Mouse (Mus musculus): ENCODE measurements around the gene Prkcd. TPM values are rescaled to one million over a fixed set of nuclear protein-coding genes. Genes with fewer than 3 reads are reported as not detected.

Gene Prkcd
- 47.4 and 54.3 TPM in 2 replicates for polyA plus RNA-seq (2016; fragmentation: Nextera tagmentation; extraction: Ambion mirVana)

- peak within 1 kb of the TSS; percentile 66 for H3K9ac ChIP-seq
- H3K27ac ChIP-seq, result peak within 1 kb of the TSS; percentile 46; the same call in 1 of the 2 replicates
- H3K4me2 ChIP-seq (replicated peaks), result peak within 1 kb of the TSS; percentile 63
- H3K4me1 ChIP-seq, result peaks cover 24% of the 10 kb centered on the region
- ATAC-seq (ENCODE audit: low FRiP score, low read depth), result peak; percentile 66
- H3K36me3 ChIP-seq, result no peaks in the 10 kb centered on the region
- peak within 1 kb of the TSS; percentile 56 for H3K4me3 ChIP-seq
- H3K9me3 ChIP-seq, result no peaks in the 10 kb centered on the region
- H3K27me3 ChIP-seq (replicated peaks), result 0 out of 2 replicates have a peak, but pooled peaks cover 8% of the 10 kb centered on the region
- WGBS, result under 1% methylated on average over 60 of the region's 71 CpGs
These were observed at the start of gene Prkcd for GRCm38 (mm10) chr14:30625856-30626726. TSS of gene Prkcd (minus strand) at chr14:30626210.

- no peaks in the 10 kb centered on the region for H3K27me3 ChIP-seq (replicated peaks)
- no peaks in the 10 kb centered on the region for H3K4me1 ChIP-seq
- peaks cover 38% of the 10 kb centered on the region for H3K36me3 ChIP-seq
- no peak for ATAC-seq (ENCODE audit: low FRiP score, low read depth)
- H3K27ac ChIP-seq, result no peak overlapping the region
- H3K9ac ChIP-seq, result no peak overlapping the region
- no peak overlapping the region for H3K4me3 ChIP-seq
- H3K9me3 ChIP-seq, result no peaks in the 10 kb centered on the region
- WGBS, result 86% methylated on average over 6 of the region's 6 CpGs
- H3K4me2 ChIP-seq (replicated peaks), result no peak overlapping the region
These were observed 48.9 kb upstream of the Prkcd start for GRCm38 (mm10) chr14:30674947-30675346.

- Histone ChIP-seq H3K4me3 (no peak overlapping the region), H3K9ac (no peak overlapping the region), H3K27me3 (replicated peaks) (no peaks in the 10 kb centered on the region), H3K36me3 (peaks cover 44% of the 10 kb centered on the region), H3K9me3 (no peaks in the 10 kb centered on the region), H3K4me2 (replicated peaks) (no peak overlapping the region), H3K27ac (no peak overlapping the region), H3K4me1 (no peaks in the 10 kb centered on the region)
- ATAC-seq (ENCODE audit: low FRiP score, low read depth), result peak; percentile 66; the same call in 1 of the 2 replicates
- WGBS, result 13% methylated on average over 3 of the region's 3 CpGs
These were observed 45.9 kb upstream of the Prkcd start for GRCm38 (mm10) chr14:30671986-30672312.

GRCm38 (mm10) chr14:30671095-30671985, 45.3 kb upstream of the Prkcd start:
- Histone ChIP-seq H3K27ac (no peak overlapping the region), H3K9me3 (no peaks in the 10 kb centered on the region), H3K9ac (no peak overlapping the region), H3K4me1 (no peaks in the 10 kb centered on the region), H3K4me2 (replicated peaks) (no peak overlapping the region), H3K27me3 (replicated peaks) (no peaks in the 10 kb centered on the region), H3K36me3 (peaks cover 48% of the 10 kb centered on the region), H3K4me3 (no peak overlapping the region)
- 80% methylated on average over 15 of the region's 15 CpGs for WGBS
- ATAC-seq (ENCODE audit: low FRiP score, low read depth), result no peak

- H3K4me1 ChIP-seq, result no peaks in the 10 kb centered on the region
- H3K9ac ChIP-seq, result no peak overlapping the region
- H3K4me2 ChIP-seq (replicated peaks), result no peak overlapping the region
- H3K27me3 ChIP-seq (replicated peaks), result no peaks in the 10 kb centered on the region
- no peaks in the 10 kb centered on the region for H3K9me3 ChIP-seq
- ATAC-seq (ENCODE audit: low FRiP score, low read depth), result no peak
- no peak overlapping the region for H3K4me3 ChIP-seq
- H3K27ac ChIP-seq, result no peak overlapping the region
- WGBS, result 91% methylated on average over 6 of the region's 6 CpGs
- H3K36me3 ChIP-seq, result peaks cover 52% of the 10 kb centered on the region
These were observed 44.2 kb upstream of the Prkcd start for GRCm38 (mm10) chr14:30670161-30670560.

- Histone ChIP-seq H3K9ac (no peak overlapping the region), H3K4me1 (no peaks in the 10 kb centered on the region), H3K4me2 (replicated peaks) (no peak overlapping the region), H3K36me3 (peaks cover 55% of the 10 kb centered on the region), H3K9me3 (no peaks in the 10 kb centered on the region), H3K27me3 (replicated peaks) (no peaks in the 10 kb centered on the region), H3K4me3 (no peak overlapping the region), H3K27ac (no peak overlapping the region)
- 91% methylated on average over 4 of the region's 4 CpGs for WGBS
- ATAC-seq (ENCODE audit: low FRiP score, low read depth), result no peak
These were observed 40.6 kb upstream of the Prkcd start for GRCm38 (mm10) chr14:30666604-30667003.

- no peaks in the 10 kb centered on the region for H3K27me3 ChIP-seq (replicated peaks)
- H3K4me2 ChIP-seq (replicated peaks), result no peak overlapping the region
- ATAC-seq (ENCODE audit: low FRiP score, low read depth), result no peak
- H3K9ac ChIP-seq, result no peak overlapping the region
- H3K36me3 ChIP-seq, result peaks cover 61% of the 10 kb centered on the region
- WGBS, result 86% methylated on average over 3 of the region's 3 CpGs
- no peaks in the 10 kb centered on the region for H3K4me1 ChIP-seq
- H3K9me3 ChIP-seq, result no peaks in the 10 kb centered on the region
- no peak overlapping the region for H3K4me3 ChIP-seq
- no peak overlapping the region for H3K27ac ChIP-seq
These were observed 40.1 kb upstream of the Prkcd start for GRCm38 (mm10) chr14:30666061-30666460.

GRCm38 (mm10) chr14:30655531-30655930, 29.5 kb upstream of the Prkcd start:
- no peaks in the 10 kb centered on the region for H3K9me3 ChIP-seq
- no peak overlapping the region for H3K27ac ChIP-seq
- no peaks in the 10 kb centered on the region for H3K27me3 ChIP-seq (replicated peaks)
- WGBS, result 88% methylated on average over 1 of the region's 1 CpGs
- H3K4me3 ChIP-seq, result no peak overlapping the region
- no peaks in the 10 kb centered on the region for H3K4me1 ChIP-seq
- H3K36me3 ChIP-seq, result peaks cover 7% of the 10 kb centered on the region; the same call in 1 of the 2 replicates
- no peak for ATAC-seq (ENCODE audit: low FRiP score, low read depth)
- H3K4me2 ChIP-seq (replicated peaks), result no peak overlapping the region
- no peak overlapping the region for H3K9ac ChIP-seq

- 46% methylated on average over 4 of the region's 4 CpGs for WGBS
- no peak overlapping the region for H3K27ac ChIP-seq
- ATAC-seq (ENCODE audit: low FRiP score, low read depth), result no peak; the same call in 1 of the 2 replicates
These were observed 28.8 kb upstream of the Prkcd start for GRCm38 (mm10) chr14:30654691-30655228.

GRCm38 (mm10) chr14:30653943-30654659, 28.1 kb upstream of the Prkcd start, which contains the start of gene Rft1:
TSS of gene Rft1 (plus strand) at chr14:30654360.
- peak within 1 kb of the TSS; percentile 68; the same call in 1 of the 2 replicates for H3K27ac ChIP-seq
- peak within 1 kb of the TSS; percentile 94 for H3K4me3 ChIP-seq
- WGBS, result 3% methylated on average over 38 of the region's 38 CpGs

More at GRCm38 (mm10) chr14:30654691-30655228, 28.8 kb upstream of the Prkcd start:
- H3K9me3 ChIP-seq, result no peaks in the 10 kb centered on the region
- peak overlapping the region; percentile 70 for H3K4me2 ChIP-seq (replicated peaks)
- no peaks in the 10 kb centered on the region for H3K27me3 ChIP-seq (replicated peaks)
- H3K4me3 ChIP-seq, result peak overlapping the region; percentile 94
- 0 out of 2 replicates have a peak, but pooled peaks cover 4% of the 10 kb centered on the region for H3K36me3 ChIP-seq
- H3K4me1 ChIP-seq, result no peaks in the 10 kb centered on the region
- H3K9ac ChIP-seq, result peak overlapping the region; percentile 98

GRCm38 (mm10) chr14:30650969-30651368, 25.0 kb upstream of the Prkcd start:
- 25% methylated on average over 4 of the region's 4 CpGs for WGBS
- ATAC-seq (ENCODE audit: low FRiP score, low read depth), result no peak
- no peaks in the 10 kb centered on the region for H3K9me3 ChIP-seq
- H3K36me3 ChIP-seq, result no peaks in the 10 kb centered on the region
- H3K9ac ChIP-seq, result no peak overlapping the region
- no peaks in the 10 kb centered on the region for H3K4me1 ChIP-seq
- no peaks in the 10 kb centered on the region for H3K27me3 ChIP-seq (replicated peaks)
- no peak overlapping the region for H3K4me3 ChIP-seq
- H3K4me2 ChIP-seq (replicated peaks), result no peak overlapping the region
- H3K27ac ChIP-seq, result no peak overlapping the region

More at GRCm38 (mm10) chr14:30653943-30654659, 28.1 kb upstream of the Prkcd start, which contains the start of gene Rft1:
- Histone ChIP-seq H3K9me3 (no peaks in the 10 kb centered on the region), H3K9ac (peak within 1 kb of the TSS; percentile 98), H3K4me2 (replicated peaks) (peak within 1 kb of the TSS; percentile 70), H3K36me3 (0 out of 2 replicates have a peak, but pooled peaks cover under 1% of the 10 kb centered on the region), H3K27me3 (replicated peaks) (no peaks in the 10 kb centered on the region), H3K4me1 (no peaks in the 10 kb centered on the region)
- ATAC-seq (ENCODE audit: low FRiP score, low read depth), result peak; percentile 91

All from neural tube, embryonic 12.5 days (tissue).